Mouse (Mus musculus) forebrain, embryonic 10.5 days (tissue): ENCODE data around the gene Olr1. TPM values are rescaled to one million over a fixed set of nuclear protein-coding genes. Genes with fewer than 3 reads are reported as not detected.

ENCODE experiments used
- polyA plus RNA-seq: library from polyadenylated mRNA; unstranded; fragments of >200 nt; fragmentation: Nextera tagmentation; extraction: Ambion mirVana; gene quantifications from 2 replicates; pipeline ENCODE4 v1.2.1, GENCODE M21; 2016

Olr1 gene
- polyA plus RNA-seq, 1 experiment from 2014 or later: not detected

Other genes with a start within 250 kb of the Olr1 start
- gene Cd69, start 231.7 kb downstream of the Olr1 start, polyA plus RNA-seq: 0.09 and 0.11 TPM in 2 replicates
- not detected in 2 replicates for gene 4922502D21Rik, start 175.4 kb downstream of the Olr1 start, polyA plus RNA-seq
- gene Clec12a, start 164.5 kb downstream of the Olr1 start, polyA plus RNA-seq: 0.38 and 0.39 TPM in 2 replicates
- not detected in 2 replicates for gene Clec12b, start 121.3 kb downstream of the Olr1 start, polyA plus RNA-seq
- gene Clec1b, start 109.9 kb downstream of the Olr1 start, polyA plus RNA-seq: 16.4 and 19.8 TPM in 2 replicates
- 0.36 TPM in 2 replicates for gene Clec9a, start 98.3 kb downstream of the Olr1 start, polyA plus RNA-seq
- gene Clec1a, start 55.2 kb downstream of the Olr1 start, polyA plus RNA-seq: 0.36 and 0.66 TPM in 2 replicates
- not detected in 2 replicates for gene Tmem52b, start 5.4 kb upstream of the Olr1 start, polyA plus RNA-seq
- 40.4 and 43.5 TPM in 2 replicates for gene Gabarapl1, start 26.0 kb upstream of the Olr1 start, polyA plus RNA-seq
- not detected in 2 replicates for gene Klre1, start 70.7 kb upstream of the Olr1 start, polyA plus RNA-seq
- gene Klrd1, start 84.6 kb upstream of the Olr1 start, polyA plus RNA-seq: not detected in 2 replicates
- gene Klrk1, start 116.7 kb upstream of the Olr1 start, polyA plus RNA-seq: 0.07 and 0.17 TPM in 2 replicates
- gene Klrc3, start 136.2 kb upstream of the Olr1 start, polyA plus RNA-seq: not detected in 2 replicates
- not detected in 2 replicates for gene Klrc2, start 153.5 kb upstream of the Olr1 start, polyA plus RNA-seq
- gene Klrc1, start 171.8 kb upstream of the Olr1 start, polyA plus RNA-seq: not detected in 2 replicates
- gene Klri1, start 210.0 kb upstream of the Olr1 start, polyA plus RNA-seq: not detected in 2 replicates
- gene Klri2, start 233.3 kb upstream of the Olr1 start, polyA plus RNA-seq: not detected in 2 replicates